Mouse (Mus musculus): ENCODE measurements around the gene Als2. TPM values are rescaled to one million over a fixed set of nuclear protein-coding genes. Genes with fewer than 3 reads are reported as not detected.

The Als2 gene
- total and polyA plus RNA-seq, 2 experiments from 2014 or later, result 11.6 to 32.8 TPM

DNA sequence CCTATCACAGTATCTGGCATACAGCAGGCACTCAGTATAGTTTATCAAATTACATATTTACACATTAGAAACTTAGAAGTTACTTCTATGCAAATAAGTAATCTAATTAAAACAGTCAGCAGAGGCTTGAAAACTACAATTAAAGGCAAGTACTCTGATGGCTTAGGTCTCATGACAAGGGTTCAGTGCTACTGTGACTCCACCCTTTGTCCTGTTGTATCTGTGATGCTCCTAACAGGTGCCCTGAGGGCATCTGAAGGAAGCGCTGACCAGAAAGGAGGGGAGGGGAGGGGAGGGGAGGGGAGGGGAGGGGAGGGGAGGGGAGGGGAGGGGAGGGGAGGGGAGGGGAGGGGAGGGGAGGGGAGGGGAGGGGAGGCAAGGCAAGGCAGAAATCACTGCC lies 24.1 kb downstream of the Als2 start:
- Histone ChIP-seq H3K4me1 (ENCODE audit: insufficient read depth, low read length) (no peaks in the 10 kb centered on the region), H3K27me3 (ENCODE audit: insufficient read depth, low read length) (no peaks in the 10 kb centered on the region), H3K36me3 (ENCODE audit: insufficient read depth, low read length) (peaks cover 18% of the 10 kb centered on the region), H3K27ac (no peak overlapping the region), H3K9me3 (ENCODE audit: low read length) (no peaks in the 10 kb centered on the region), H3K4me2 (ENCODE audit: low read depth, low read length) (no peak overlapping the region), H3K9ac (replicated peaks; ENCODE audit: low read length) (no peak overlapping the region), H3K4me3 (ENCODE audit: low read length) (no peak overlapping the region)
- ATAC-seq, result no peak
- TF ChIP-seq CTCF (IDR thresholded peaks at IDR 0.05; ENCODE audit: low read depth), result no peak
- no CpG with 5 or more reads among the region's 1 CpGs for WGBS
- no peak for DNase-seq (ENCODE audit: low spot score)

DNA sequence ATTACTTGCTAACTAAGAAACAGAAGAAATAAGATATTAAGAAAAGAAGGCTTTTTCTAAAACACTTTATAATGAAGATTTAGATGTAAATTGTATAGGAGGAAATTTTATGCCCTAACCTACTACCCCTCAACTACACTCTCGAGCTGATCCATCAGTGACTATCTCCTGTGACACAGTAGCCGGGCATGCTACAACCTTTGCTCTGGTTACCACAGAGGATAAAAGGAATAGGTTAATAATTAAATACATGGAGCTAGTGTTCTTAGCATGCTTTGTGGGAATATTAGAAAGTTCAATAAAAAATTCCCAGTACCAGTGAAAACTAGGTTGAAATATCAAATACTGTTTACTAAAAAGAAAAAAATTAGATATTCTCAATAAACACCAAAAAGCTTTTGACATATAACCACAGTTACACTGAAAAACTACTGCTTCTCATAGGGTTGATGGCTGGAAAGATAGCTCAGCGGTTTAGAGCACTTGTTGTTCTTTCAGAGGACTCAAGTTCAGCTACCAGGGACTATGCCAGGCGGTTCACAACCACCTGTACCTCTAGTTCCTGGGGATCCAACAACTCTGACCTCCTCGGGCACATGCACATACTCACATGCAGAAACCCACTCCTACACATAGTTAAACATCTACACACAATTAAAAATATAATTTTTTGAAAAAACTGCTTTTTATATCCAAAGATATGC lies 24.8 kb downstream of the Als2 start:
- 84% methylated on average over 5 of the region's 5 CpGs for WGBS
- Histone ChIP-seq H3K4me3 (ENCODE audit: low read length) (no peak overlapping the region), H3K9me3 (ENCODE audit: low read length) (no peaks in the 10 kb centered on the region), H3K4me2 (ENCODE audit: low read depth, low read length) (no peak overlapping the region), H3K36me3 (ENCODE audit: insufficient read depth, low read length) (peaks cover 18% of the 10 kb centered on the region), H3K9ac (replicated peaks; ENCODE audit: low read length) (no peak overlapping the region), H3K27me3 (ENCODE audit: insufficient read depth, low read length) (no peaks in the 10 kb centered on the region), H3K27ac (no peak overlapping the region), H3K4me1 (ENCODE audit: insufficient read depth, low read length) (no peaks in the 10 kb centered on the region)
- ATAC-seq (no peak), DNase-seq (ENCODE audit: low spot score) (no peak)
- TF ChIP-seq CTCF (IDR thresholded peaks at IDR 0.05; ENCODE audit: low read depth), result no peak

DNA sequence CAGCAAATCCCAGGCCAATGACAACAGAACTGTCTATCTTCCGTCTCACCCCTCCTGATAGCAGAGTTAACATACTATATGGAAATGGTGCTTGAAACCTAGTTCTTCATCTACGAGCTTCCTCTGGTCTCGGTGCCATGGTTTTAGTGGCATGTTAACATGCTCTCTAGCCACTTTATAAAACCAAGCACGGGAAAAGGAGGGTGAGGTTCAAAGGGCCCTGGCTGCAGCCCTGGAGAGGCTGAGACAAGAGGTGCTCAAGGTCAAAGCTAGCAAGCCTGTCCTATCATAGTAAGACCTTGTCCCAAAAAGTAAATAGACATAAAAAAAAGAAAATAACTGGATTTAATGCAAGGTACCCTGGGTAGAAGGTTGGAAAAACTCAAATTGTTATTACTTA lies 25.4 kb downstream of the Als2 start:
- Histone ChIP-seq H3K4me3 (ENCODE audit: low read length) (no peak overlapping the region), H3K36me3 (ENCODE audit: insufficient read depth, low read length) (peaks cover 18% of the 10 kb centered on the region)
- DNase-seq (ENCODE audit: low spot score), result no peak

DNA sequence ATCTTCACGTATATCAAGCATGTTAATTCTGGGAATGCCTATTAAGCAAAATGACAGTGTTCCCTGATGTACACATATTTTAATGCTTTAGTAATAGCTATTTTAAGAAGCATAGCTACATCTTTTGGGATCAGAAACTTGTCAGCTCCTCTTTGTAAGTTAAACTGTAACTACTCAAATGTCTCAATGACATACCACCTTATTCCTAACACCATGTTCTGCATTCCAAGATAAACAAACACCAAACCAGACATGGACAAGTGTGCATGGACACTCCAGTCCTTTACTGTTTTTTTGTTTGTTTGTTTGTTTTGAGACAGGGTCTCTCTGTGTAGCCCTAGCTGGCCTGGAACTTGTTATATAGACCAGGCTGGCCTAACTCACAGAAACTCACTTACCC lies 28.7 kb downstream of the Als2 start:
- no peak for TF ChIP-seq CTCF (IDR thresholded peaks at IDR 0.05; ENCODE audit: low read depth)

More for the DNA sequence above, 25.4 kb downstream of the Als2 start:
- Histone ChIP-seq H3K9ac (replicated peaks; ENCODE audit: low read length) (no peak overlapping the region), H3K4me2 (ENCODE audit: low read depth, low read length) (no peak overlapping the region), H3K4me1 (ENCODE audit: insufficient read depth, low read length) (no peaks in the 10 kb centered on the region), H3K9me3 (ENCODE audit: low read length) (no peaks in the 10 kb centered on the region), H3K27ac (no peak overlapping the region), H3K27me3 (ENCODE audit: insufficient read depth, low read length) (no peaks in the 10 kb centered on the region)
- no peak for TF ChIP-seq CTCF (IDR thresholded peaks at IDR 0.05; ENCODE audit: low read depth)
- no peak for ATAC-seq
- 88% methylated on average over 4 of the region's 4 CpGs for WGBS

DNA sequence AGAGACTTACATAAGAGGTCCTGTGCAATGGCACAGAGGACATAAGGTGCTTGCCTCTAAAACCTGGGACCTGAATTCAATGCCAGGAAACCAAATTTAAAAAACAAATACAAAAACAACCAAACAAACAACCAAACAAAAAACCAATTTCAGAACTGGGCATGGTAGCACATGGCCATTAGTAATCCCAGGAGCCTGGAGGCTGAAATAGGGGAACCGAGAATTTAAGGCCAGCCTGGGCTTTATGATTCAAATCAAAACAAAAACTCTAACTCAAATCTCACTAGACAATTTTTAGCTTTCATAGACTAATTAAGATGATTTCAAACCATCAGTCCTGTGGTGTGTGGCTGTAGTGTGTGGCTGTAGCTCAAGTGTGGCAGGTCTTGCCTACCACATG lies 32.5 kb downstream of the Als2 start:
- no peak overlapping the region for H3K9ac ChIP-seq (replicated peaks; ENCODE audit: low read length)
- H3K4me1 ChIP-seq (ENCODE audit: insufficient read depth, low read length), result no peaks in the 10 kb centered on the region
- ATAC-seq (no peak), DNase-seq (ENCODE audit: low spot score) (no peak)
- no peaks in the 10 kb centered on the region for H3K27me3 ChIP-seq (ENCODE audit: insufficient read depth, low read length)
- WGBS, result 94% methylated on average over 1 of the region's 1 CpGs
- H3K36me3 ChIP-seq (ENCODE audit: insufficient read depth, low read length), result peaks cover 34% of the 10 kb centered on the region
- TF ChIP-seq CTCF (IDR thresholded peaks at IDR 0.05; ENCODE audit: low read depth), result no peak
- H3K9me3 ChIP-seq (ENCODE audit: low read length), result no peaks in the 10 kb centered on the region
- no peak overlapping the region for H3K4me3 ChIP-seq (ENCODE audit: low read length)
- H3K4me2 ChIP-seq (ENCODE audit: low read depth, low read length), result no peak overlapping the region
- H3K27ac ChIP-seq, result no peak overlapping the region

More for the DNA sequence above, 28.7 kb downstream of the Als2 start:
- no peak overlapping the region for H3K4me2 ChIP-seq (ENCODE audit: low read depth, low read length)
- peaks cover 15% of the 10 kb centered on the region for H3K36me3 ChIP-seq (ENCODE audit: insufficient read depth, low read length)
- H3K9ac ChIP-seq (replicated peaks; ENCODE audit: low read length), result no peak overlapping the region
- no peaks in the 10 kb centered on the region for H3K9me3 ChIP-seq (ENCODE audit: low read length)
- no peak for DNase-seq (ENCODE audit: low spot score)
- no peak overlapping the region for H3K4me3 ChIP-seq (ENCODE audit: low read length)
- H3K4me1 ChIP-seq (ENCODE audit: insufficient read depth, low read length), result no peaks in the 10 kb centered on the region
- whole genome bisulfite sequencing, result 87% methylated on average over 1 of the region's 1 CpGs
- ATAC-seq, result no peak
- no peak overlapping the region for H3K27ac ChIP-seq
- no peaks in the 10 kb centered on the region for H3K27me3 ChIP-seq (ENCODE audit: insufficient read depth, low read length)

DNA sequence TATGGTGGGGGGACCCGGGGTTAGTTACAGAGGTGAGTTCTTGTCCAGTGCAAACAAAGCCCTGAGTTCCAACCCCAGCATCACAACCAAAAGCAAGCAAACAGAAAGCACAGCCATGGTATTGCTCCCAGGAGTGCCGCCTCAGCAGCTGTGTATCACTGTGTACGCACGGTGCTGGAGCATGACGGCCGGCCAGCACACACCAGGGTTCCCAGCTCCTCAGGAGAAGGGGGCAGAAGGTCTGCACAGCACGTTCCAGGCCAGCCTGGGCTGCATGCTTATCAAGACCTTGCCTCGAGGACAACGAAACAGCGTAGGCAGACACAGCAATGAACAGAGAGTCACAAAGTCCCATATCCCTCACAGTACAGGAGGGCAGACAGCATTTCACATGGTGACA lies 34.7 kb downstream of the Als2 start:
- H3K4me3 ChIP-seq (ENCODE audit: low read length), result no peak overlapping the region
- WGBS, result 81% methylated on average over 10 of the region's 10 CpGs
- DNase-seq (ENCODE audit: low spot score) (no peak), ATAC-seq (no peak)
- no peak overlapping the region for H3K4me2 ChIP-seq (ENCODE audit: low read depth, low read length)
- TF ChIP-seq CTCF (IDR thresholded peaks at IDR 0.05; ENCODE audit: low read depth), result no peak
- H3K4me1 ChIP-seq (ENCODE audit: insufficient read depth, low read length), result no peaks in the 10 kb centered on the region
- no peaks in the 10 kb centered on the region for H3K9me3 ChIP-seq (ENCODE audit: low read length)
- no peaks in the 10 kb centered on the region for H3K27me3 ChIP-seq (ENCODE audit: insufficient read depth, low read length)
- no peak overlapping the region for H3K27ac ChIP-seq
- H3K9ac ChIP-seq (replicated peaks; ENCODE audit: low read length), result no peak overlapping the region
- H3K36me3 ChIP-seq (ENCODE audit: insufficient read depth, low read length), result peaks cover 37% of the 10 kb centered on the region

DNA sequence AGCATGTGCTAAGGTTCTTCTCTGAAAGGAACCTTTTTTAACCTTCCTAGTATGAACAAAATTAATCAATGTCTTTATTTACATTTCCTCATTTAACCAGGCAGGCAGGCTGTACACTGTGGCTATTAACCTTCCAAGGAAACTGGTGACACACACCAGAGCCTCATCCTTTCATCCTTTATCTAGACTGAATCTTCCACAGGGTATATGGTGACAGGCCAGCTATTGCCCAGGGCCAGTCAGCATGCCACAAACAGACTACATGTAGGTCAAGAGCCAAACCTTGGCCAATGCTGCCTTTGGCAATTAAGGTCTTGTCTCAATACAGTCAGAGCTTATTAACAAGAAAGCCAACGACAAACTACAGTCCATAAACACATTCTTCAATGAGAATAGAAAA lies 35.5 kb downstream of the Als2 start:
- Histone ChIP-seq H3K27ac (no peak overlapping the region), H3K9ac (replicated peaks; ENCODE audit: low read length) (no peak overlapping the region), H3K4me3 (ENCODE audit: low read length) (no peak overlapping the region), H3K36me3 (ENCODE audit: insufficient read depth, low read length) (peaks cover 38% of the 10 kb centered on the region), H3K4me1 (ENCODE audit: insufficient read depth, low read length) (no peaks in the 10 kb centered on the region), H3K4me2 (ENCODE audit: low read depth, low read length) (no peak overlapping the region), H3K27me3 (ENCODE audit: insufficient read depth, low read length) (no peaks in the 10 kb centered on the region), H3K9me3 (ENCODE audit: low read length) (no peaks in the 10 kb centered on the region)
- 76% methylated on average over 1 of the region's 1 CpGs for WGBS
- DNase-seq (ENCODE audit: low spot score), result no peak
- TF ChIP-seq CTCF (IDR thresholded peaks at IDR 0.05; ENCODE audit: low read depth), result no peak
- ATAC-seq, result no peak
